In genomic region chr6:144062428-144062827, GRCm38 (mm10) we compare ENCODE assay signal across 13 mouse cellular contexts.
"Had no signal": no experiment of that assay in that cellular context is flagged by ENCODE, and none has a peak within 500 bp of the region (broad histone marks: within the 10 kb centered on the region; RNA-seq: fewer than 3 reads in every experiment).

No protein-coding gene starts in this region.

- DNase-seq: kidney, adult 8-10 months; kidney, postnatal 10 days; kidney, postnatal 36 days; layer of hippocampus, postnatal 36 days; liver, embryonic 13.5 days; lung, adult 2 months; lung, postnatal 14 days; lung, postnatal 4 days; thymus, adult 18-20 months; thymus, postnatal 36 days had no signal

- H3K27me3 ChIP-seq: kidney, embryonic 15.5 days; liver, embryonic 13.5 days; midbrain, embryonic 12.5 days had no signal

- H3K36me3 ChIP-seq: kidney, embryonic 15.5 days; liver, embryonic 13.5 days; midbrain, embryonic 12.5 days had no signal

- H3K9me3 ChIP-seq: kidney, embryonic 15.5 days; liver, embryonic 13.5 days; midbrain, embryonic 12.5 days had no signal

- H3K4me3 ChIP-seq: kidney, embryonic 15.5 days; left cerebral cortex, adult 2 months; liver, embryonic 13.5 days; midbrain, embryonic 12.5 days had no signal

- H3K4me1 ChIP-seq: kidney, embryonic 15.5 days; liver, embryonic 13.5 days had no signal
